Mouse (Mus musculus) heart, embryonic 11.5 days (tissue): ENCODE measurements around the gene Olfr1176. TPM values are rescaled to one million over a fixed set of nuclear protein-coding genes. Genes with fewer than 3 reads are reported as not detected.

Experiments used
- ATAC-seq: fragments of 200-750 bp; cut with Nextera tagmentation; replicated peaks from 2 replicates; pipeline ENCODE4 v1.8.0; 2017; ENCODE audit warnings: moderate library complexity; ENCODE audit not compliant: insufficient number of reproducible peaks, low FRiP score, low TSS enrichment
- H3K27ac ChIP-seq: fragments of 300-500 bp; sonication (generic); 2 replicates; pipeline ENCODE4 v1.5.1; 2014; ENCODE audit warnings: mild to moderate bottlenecking, low read depth, low read length
- H3K27me3 ChIP-seq: fragments of 300-500 bp; sonication (generic); 2 replicates; pipeline ENCODE4 v1.6.1; 2014; ENCODE audit warnings: mild to moderate bottlenecking, low read length, mixed read lengths; ENCODE audit not compliant: control insufficient read depth, insufficient read depth
- H3K36me3 ChIP-seq: fragments of 300-500 bp; sonication (generic); 2 replicates; pipeline ENCODE4 v1.6.1; 2014; ENCODE audit warnings: mild to moderate bottlenecking, low read length, moderate library complexity, mixed read lengths; ENCODE audit not compliant: control insufficient read depth, insufficient read depth
- H3K4me1 ChIP-seq: fragments of 300-500 bp; sonication (generic); 2 replicates; pipeline ENCODE4 v1.6.1; 2014; ENCODE audit warnings: low read length; ENCODE audit not compliant: control insufficient read depth, insufficient read depth
- H3K4me2 ChIP-seq: fragments of 300-500 bp; sonication (generic); 2 replicates; pipeline ENCODE4 v1.6.1; 2014; ENCODE audit warnings: mild to moderate bottlenecking, moderate library complexity
- H3K4me3 ChIP-seq: fragments of 300-500 bp; sonication (generic); 2 replicates; pipeline ENCODE4 v1.5.1; 2014; ENCODE audit warnings: low read depth, low read length
- H3K9ac ChIP-seq: fragments of 300-500 bp; sonication (generic); 2 replicates; pipeline ENCODE4 v1.6.1; 2014; ENCODE audit warnings: mild to moderate bottlenecking, low read depth, low read length, moderate library complexity
- H3K9me3 ChIP-seq: fragments of 300-500 bp; sonication (generic); replicated peaks from 2 replicates; pipeline ENCODE4 v1.6.1; 2016; ENCODE audit warnings: low read length; ENCODE audit not compliant: control insufficient read depth
- WGBS: fragments of 180-500 bp; shearing (Covaris S2); extraction: QIAGEN DNeasy Blood & Tissue Kit; methylation state at CpG from one replicate; pipeline ENCODE4 v1.1.7; 2014; ENCODE audit not compliant: insufficient replicate concordance; 5-methylcytosine and 5-hydroxymethylcytosine counted together
- polyA plus RNA-seq: library from polyadenylated mRNA; unstranded; fragments of >200 nt; fragmentation: Nextera tagmentation; extraction: Ambion mirVana; gene quantifications from 2 replicates; pipeline ENCODE4 v1.2.1, GENCODE M21; 2014

Olfr1176 gene
- polyA plus RNA-seq, result not detected in 2 replicates

- no peaks in the 10 kb centered on the region for H3K36me3 ChIP-seq
- no peak within 1 kb of the TSS for H3K4me3 ChIP-seq
- H3K9me3 ChIP-seq, result no peaks in the 10 kb centered on the region
- H3K27me3 ChIP-seq, result no peaks in the 10 kb centered on the region
- H3K9ac ChIP-seq, result no peak within 1 kb of the TSS
- H3K4me1 ChIP-seq, result no peaks in the 10 kb centered on the region
- ATAC-seq, result no peak
- no peak within 1 kb of the TSS for H3K4me2 ChIP-seq
- no peak within 1 kb of the TSS for H3K27ac ChIP-seq
- 70% methylated on average over 1 of the region's 1 CpGs for WGBS
These were observed at the start of gene Olfr1176 for GRCm38 (mm10) chr2:88336421-88336820. TSS of gene Olfr1176 (plus strand) at chr2:88336721.

DNA sequence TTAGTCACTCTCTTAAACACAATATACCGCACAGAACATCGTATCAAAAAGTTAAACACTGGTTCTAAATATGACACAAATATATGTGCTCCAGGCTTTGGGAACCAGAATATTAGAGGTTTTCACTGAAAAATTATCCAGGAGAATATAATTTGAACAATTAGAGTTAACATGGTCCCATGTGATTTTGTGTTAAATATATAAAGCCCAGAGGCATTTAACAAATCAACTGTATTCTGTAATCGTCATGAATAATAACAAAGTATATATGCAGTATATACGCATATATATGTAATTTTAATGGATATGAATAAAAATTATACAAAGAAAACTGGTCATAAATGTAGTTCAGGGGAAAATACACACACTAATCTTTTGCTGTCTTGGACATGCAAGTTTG lies 21.5 kb upstream of the Olfr1176 start, which contains the start of gene Olfr1174-ps:
Gene Olfr1174-ps, minus strand, starts transcription at position 101 of the 400 bp plus-strand sequence.
- Histone ChIP-seq H3K27ac (no peak within 1 kb of the TSS), H3K4me2 (no peak within 1 kb of the TSS), H3K4me1 (no peaks in the 10 kb centered on the region), H3K9ac (no peak within 1 kb of the TSS), H3K4me3 (no peak within 1 kb of the TSS), H3K36me3 (no peaks in the 10 kb centered on the region), H3K9me3 (no peaks in the 10 kb centered on the region), H3K27me3 (no peaks in the 10 kb centered on the region)
- no peak for ATAC-seq
- WGBS, result 89% methylated on average over 4 of the region's 4 CpGs

DNA sequence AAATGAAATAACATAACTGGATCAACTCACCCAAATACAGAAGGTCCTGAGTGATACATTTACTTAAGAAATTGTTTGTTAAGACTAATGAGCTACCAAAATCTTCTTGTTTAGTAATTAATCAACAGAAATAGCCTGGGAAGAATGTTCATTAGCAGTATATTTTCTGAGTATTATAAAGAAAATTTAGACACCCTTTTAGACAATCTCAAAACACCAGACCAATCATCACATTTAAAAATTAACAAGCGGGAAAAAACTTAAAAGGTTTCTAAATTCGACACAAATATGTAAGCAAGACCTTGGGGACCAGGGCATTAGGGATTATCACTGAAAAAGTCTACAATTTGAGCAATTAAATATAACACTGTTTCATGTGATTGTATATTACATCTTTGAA lies 9.4 kb upstream of the Olfr1176 start, which contains the start of gene Olfr1175-ps:
Gene Olfr1175-ps, minus strand, starts transcription at position 101 of the 400 bp plus-strand sequence.
- H3K9me3 ChIP-seq, result no peaks in the 10 kb centered on the region
- no peak for ATAC-seq
- H3K27me3 ChIP-seq, result no peaks in the 10 kb centered on the region
- H3K36me3 ChIP-seq, result no peaks in the 10 kb centered on the region
- no peaks in the 10 kb centered on the region for H3K4me1 ChIP-seq
- H3K9ac ChIP-seq, result no peak within 1 kb of the TSS
- H3K4me2 ChIP-seq, result no peak within 1 kb of the TSS
- H3K4me3 ChIP-seq, result no peak within 1 kb of the TSS
- 72% methylated on average over 2 of the region's 2 CpGs for WGBS
- H3K27ac ChIP-seq, result no peak within 1 kb of the TSS

DNA sequence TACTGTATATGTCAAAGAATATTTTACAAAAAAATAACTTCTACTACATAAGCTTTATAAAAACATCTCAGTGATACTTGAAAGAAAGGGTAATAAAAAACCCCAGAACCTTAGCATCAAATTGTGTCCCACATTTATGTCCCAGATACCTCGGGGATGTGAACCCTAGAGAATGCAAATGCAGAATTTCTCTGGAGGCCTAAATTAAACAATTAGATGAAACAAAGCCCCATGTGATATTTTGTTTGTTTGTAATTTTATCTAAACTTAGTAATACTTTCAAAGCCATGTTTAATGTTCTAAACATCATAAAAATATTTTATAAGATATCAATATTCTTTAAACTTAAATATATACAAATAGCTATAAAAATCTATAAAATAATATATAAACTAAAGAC lies 9.9 kb downstream of the Olfr1176 start, which contains the start of gene Olfr1177-ps:
Gene Olfr1177-ps, minus strand, starts transcription at position 101 of the 400 bp plus-strand sequence.
- Histone ChIP-seq H3K36me3 (no peaks in the 10 kb centered on the region), H3K4me1 (no peaks in the 10 kb centered on the region), H3K27me3 (no peaks in the 10 kb centered on the region), H3K27ac (no peak within 1 kb of the TSS), H3K4me2 (no peak within 1 kb of the TSS), H3K9me3 (no peaks in the 10 kb centered on the region), H3K9ac (no peak within 1 kb of the TSS), H3K4me3 (no peak within 1 kb of the TSS)
- 79% methylated on average over 1 of the region's 1 CpGs for WGBS
- ATAC-seq, result no peak

- no peaks in the 10 kb centered on the region for H3K9me3 ChIP-seq
- 4% methylated on average over 2 of the region's 2 CpGs for WGBS
- no peak overlapping the region for H3K4me3 ChIP-seq
- no peaks in the 10 kb centered on the region for H3K4me1 ChIP-seq
- H3K27me3 ChIP-seq, result no peaks in the 10 kb centered on the region
- H3K36me3 ChIP-seq, result no peaks in the 10 kb centered on the region
- ATAC-seq, result no peak
- no peak overlapping the region for H3K27ac ChIP-seq
- H3K9ac ChIP-seq, result no peak overlapping the region
- H3K4me2 ChIP-seq, result no peak overlapping the region
These were observed 19.8 kb downstream of the Olfr1176 start for GRCm38 (mm10) chr2:88356304-88356703.

GRCm38 (mm10) chr2:88386762-88387161 lies 50.2 kb downstream of the Olfr1176 start, which contains the start of gene Olfr1178:
TSS of gene Olfr1178 (plus strand) at chr2:88387062.
- no peaks in the 10 kb centered on the region for H3K27me3 ChIP-seq
- H3K9ac ChIP-seq, result no peak within 1 kb of the TSS
- no peak for ATAC-seq
- H3K27ac ChIP-seq, result no peak within 1 kb of the TSS
- H3K4me2 ChIP-seq, result no peak within 1 kb of the TSS
- WGBS, result 74% methylated on average over 1 of the region's 1 CpGs
- no peaks in the 10 kb centered on the region for H3K9me3 ChIP-seq
- no peaks in the 10 kb centered on the region for H3K36me3 ChIP-seq
- no peaks in the 10 kb centered on the region for H3K4me1 ChIP-seq
- no peak within 1 kb of the TSS for H3K4me3 ChIP-seq

Other genes with a start within 250 kb of the Olfr1176 start
- gene Olfr1164, start 242.8 kb upstream of the Olfr1176 start, polyA plus RNA-seq, result not detected in 2 replicates
- gene Olfr1166, start 208.4 kb upstream of the Olfr1176 start, polyA plus RNA-seq, result not detected in 2 replicates
- not detected in 2 replicates for gene Olfr1167, start 181.5 kb upstream of the Olfr1176 start, polyA plus RNA-seq
- not detected in 2 replicates for gene Olfr1168, start 154.8 kb upstream of the Olfr1176 start, polyA plus RNA-seq
- gene Olfr1170, start 108.4 kb upstream of the Olfr1176 start, polyA plus RNA-seq, result not detected in 2 replicates
- not detected in 2 replicates for gene Olfr1173, start 56.8 kb upstream of the Olfr1176 start, polyA plus RNA-seq
- gene Olfr1174-ps, start 21.6 kb upstream of the Olfr1176 start, polyA plus RNA-seq, result not detected in 2 replicates
- gene Olfr1175-ps, start 9.5 kb upstream of the Olfr1176 start, polyA plus RNA-seq, result not detected in 2 replicates
- gene Olfr1177-ps, start 9.8 kb downstream of the Olfr1176 start, polyA plus RNA-seq, result not detected in 2 replicates
- gene Olfr1178, start 50.3 kb downstream of the Olfr1176 start, polyA plus RNA-seq, result not detected in 2 replicates
- not detected in 2 replicates for gene Olfr1179, start 69.7 kb downstream of the Olfr1176 start, polyA plus RNA-seq
- gene Olfr1180, start 82.4 kb downstream of the Olfr1176 start, polyA plus RNA-seq, result not detected in 2 replicates
- gene Olfr1181, start 89.5 kb downstream of the Olfr1176 start, polyA plus RNA-seq, result not detected in 2 replicates
- gene Gm13757, start 112.4 kb downstream of the Olfr1176 start, polyA plus RNA-seq, result not detected in 2 replicates
- gene Olfr1183, start 118.1 kb downstream of the Olfr1176 start, polyA plus RNA-seq, result not detected in 2 replicates
- not detected in 2 replicates for gene Olfr1184, start 146.9 kb downstream of the Olfr1176 start, polyA plus RNA-seq
- gene Olfr1185-ps1, start 156.6 kb downstream of the Olfr1176 start, polyA plus RNA-seq, result not detected in 2 replicates
- gene Olfr1186, start 181.8 kb downstream of the Olfr1176 start, polyA plus RNA-seq, result not detected in 2 replicates
- not detected in 2 replicates for gene Olfr1188, start 220.2 kb downstream of the Olfr1176 start, polyA plus RNA-seq
- not detected in 2 replicates for gene Olfr1189, start 249.7 kb downstream of the Olfr1176 start, polyA plus RNA-seq